Comparison of ENCODE assay signal across 9 mouse cellular contexts in the genomic region with DNA sequence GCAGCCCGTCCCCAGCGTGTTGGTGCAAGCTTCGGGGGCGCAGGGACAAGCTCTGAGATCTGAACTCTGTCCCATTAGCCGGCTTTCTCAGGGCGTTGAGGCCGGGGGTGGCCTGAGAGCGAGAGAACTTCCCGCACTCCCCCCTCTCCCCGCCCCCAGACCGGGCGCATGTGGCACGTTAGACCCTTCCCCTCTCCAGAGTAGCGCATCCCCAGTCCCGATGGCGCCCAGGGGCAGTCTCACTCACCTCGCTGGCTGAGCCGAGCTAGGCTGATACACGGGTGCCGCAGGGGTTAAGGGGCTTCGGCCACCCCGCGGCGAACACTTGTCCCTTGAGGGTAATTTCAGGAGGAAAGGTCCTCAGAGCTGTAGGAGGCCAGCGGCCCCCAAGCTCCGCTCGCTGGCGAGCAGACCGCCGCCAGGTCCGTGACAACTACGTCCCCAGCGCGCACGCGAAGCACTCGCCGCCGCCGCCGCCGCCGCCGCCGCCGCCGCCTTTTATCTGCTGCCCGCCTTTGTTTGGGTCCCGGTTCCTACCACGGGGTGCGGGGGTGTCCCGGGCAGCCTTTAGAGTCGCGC. TPM values are rescaled to one million over a fixed set of nuclear protein-coding genes. Genes with fewer than 3 reads are reported as not detected.
DNase-seq lines count a peak whose midpoint lies in the region; ATAC-seq and TF ChIP-seq lines count a peak whose summit lies in the region.
"Had no signal": no experiment of that assay in that cellular context is flagged by ENCODE, and none has a peak within 500 bp of the region (broad histone marks: within the 10 kb centered on the region; RNA-seq: fewer than 3 reads in every experiment).

A gene (minus strand): TSS at position 490 of the 579 bp plus-strand sequence.

- TF ChIP-seq POLR2A in thymus, adult 2 months (IDR thresholded peaks at IDR 0.05; ENCODE audit: control insufficient read depth, extremely low read depth, insufficient read depth, low read length, poor library complexity), result no peak

- no peaks in the 10 kb centered on the region for H3K36me3 ChIP-seq in E14TG2a.4 (ENCODE audit: insufficient read depth, low read length)
- H3K36me3 ChIP-seq in forebrain, postnatal 0 days (ENCODE audit: insufficient read depth), result no peaks in the 10 kb centered on the region
- H3K36me3 ChIP-seq in limb, embryonic 12.5 days, result no peaks in the 10 kb centered on the region
- H3K36me3 ChIP-seq in stomach, postnatal 0 days (ENCODE audit: control insufficient read depth, insufficient read depth, low read length), result no peaks in the 10 kb centered on the region
- no peaks in the 10 kb centered on the region for H3K36me3 ChIP-seq in thymus, adult 2 months (ENCODE audit: control insufficient read depth, insufficient read depth, low read length)

- peak within 1 kb of the TSS; percentile 86 for H3K4me3 ChIP-seq in E14TG2a.4 (replicated peaks; ENCODE audit: low read length)
- H3K4me3 ChIP-seq in forebrain, postnatal 0 days (ENCODE audit: low read depth, low read length), result peak within 1 kb of the TSS; percentile 83
- H3K4me3 ChIP-seq in limb, embryonic 12.5 days (replicated peaks), result peak within 1 kb of the TSS; percentile 45
- peak within 1 kb of the TSS; percentile 29 for H3K4me3 ChIP-seq in stomach, postnatal 0 days (ENCODE audit: low read depth, low read length)
- no peak within 1 kb of the TSS for H3K4me3 ChIP-seq in thymus, adult 2 months (ENCODE audit: control insufficient read depth, insufficient read depth, low read length)
- H3K4me3 ChIP-seq: erythroblast, embryonic 14.5 days had no signal

- H3K27ac ChIP-seq in forebrain, postnatal 0 days (ENCODE audit: low read depth, low read length), result peak within 1 kb of the TSS; percentile 80
- no peak within 1 kb of the TSS for H3K27ac ChIP-seq in limb, embryonic 12.5 days
- no peak within 1 kb of the TSS for H3K27ac ChIP-seq in stomach, postnatal 0 days (replicated peaks)
- H3K27ac ChIP-seq in thymus, adult 2 months (ENCODE audit: control insufficient read depth, insufficient read depth, low read length), result no peak within 1 kb of the TSS

- peak within 1 kb of the TSS; percentile 83 for H3K9ac ChIP-seq in forebrain, postnatal 0 days
- peak within 1 kb of the TSS; percentile 34; the same call in 1 of the 2 replicates for H3K9ac ChIP-seq in limb, embryonic 12.5 days (replicated peaks)
- no peak within 1 kb of the TSS for H3K9ac ChIP-seq in stomach, postnatal 0 days (ENCODE audit: low read length)

- no peak for TF ChIP-seq CTCF in E14TG2a.4 (conservative IDR thresholded peaks at IDR 0.05; ENCODE audit: low read length)
- no peak for TF ChIP-seq CTCF in forebrain, postnatal 0 days (IDR thresholded peaks at IDR 0.05; ENCODE audit: low read depth)
- no peak for TF ChIP-seq CTCF in stomach, postnatal 0 days (IDR thresholded peaks at IDR 0.05; ENCODE audit: low read depth)
- TF ChIP-seq CTCF in thymus, adult 2 months (IDR thresholded peaks at IDR 0.05; ENCODE audit: borderline replicate concordance, control insufficient read depth, extremely low read depth, insufficient read depth, low read length, poor library complexity), result no peak

- DNase-seq in frontal cortex, postnatal 36 days (ENCODE audit: low spot score in 2 of 2), result no peak
- DNase-seq in forebrain, postnatal 0 days, result no peak
- DNase-seq in stomach, postnatal 0 days (ENCODE audit: low spot score), result no peak
- DNase-seq in thymus, adult 2 months, result no peak
- DNase-seq in kidney, adult 8-10 months, result no peak

- TF ChIP-seq EP300 in stomach, postnatal 0 days (optimal IDR thresholded peaks at IDR 0.05), result no peak

- H3K4me2 ChIP-seq in forebrain, postnatal 0 days (ENCODE audit: low read depth), result peak within 1 kb of the TSS; percentile 94
- peak within 1 kb of the TSS; percentile 72 for H3K4me2 ChIP-seq in limb, embryonic 12.5 days
- peak within 1 kb of the TSS; percentile 54 for H3K4me2 ChIP-seq in stomach, postnatal 0 days (replicated peaks; ENCODE audit: low read depth)

- ATAC-seq in frontal cortex, adult (ENCODE audit: low TSS enrichment), result 0 out of 2 replicates have a peak, but pooled peaks have one; percentile 0
- ATAC-seq in forebrain, postnatal 0 days, result peak; percentile 42
- ATAC-seq in limb, embryonic 12.5 days (ENCODE audit: insufficient number of reproducible peaks, insufficient read depth, low FRiP score, low TSS enrichment, low read depth), result no peak
- peak; percentile 3; the same call in 1 of the 2 replicates for ATAC-seq in stomach, postnatal 0 days (ENCODE audit: low FRiP score, low TSS enrichment)

- H3K9me3 ChIP-seq in E14TG2a.4 (ENCODE audit: low read length), result no peaks in the 10 kb centered on the region
- no peaks in the 10 kb centered on the region for H3K9me3 ChIP-seq in forebrain, postnatal 0 days (ENCODE audit: low read length)
- H3K9me3 ChIP-seq in limb, embryonic 12.5 days, result no peaks in the 10 kb centered on the region
- H3K9me3 ChIP-seq in stomach, postnatal 0 days (ENCODE audit: control insufficient read depth, low read length), result no peaks in the 10 kb centered on the region

- 2% methylated on average over 48 of the region's 54 CpGs for WGBS in forebrain, postnatal 0 days
- WGBS in limb, embryonic 12.5 days, result under 1% methylated on average over 42 of the region's 54 CpGs
- under 1% methylated on average over 31 of the region's 54 CpGs for WGBS in stomach, postnatal 0 days
- WGBS in thymus, adult 2 months, result 5% methylated on average over 53 of the region's 54 CpGs

- peaks cover 16% of the 10 kb centered on the region for H3K4me1 ChIP-seq in E14TG2a.4 (replicated peaks; ENCODE audit: low read depth, low read length)
- H3K4me1 ChIP-seq in forebrain, postnatal 0 days (ENCODE audit: insufficient read depth), result peaks cover 31% of the 10 kb centered on the region
- peaks cover 13% of the 10 kb centered on the region; the same call in 1 of the 2 replicates for H3K4me1 ChIP-seq in limb, embryonic 12.5 days (replicated peaks)
- H3K4me1 ChIP-seq in stomach, postnatal 0 days (replicated peaks; ENCODE audit: control insufficient read depth, insufficient read depth), result no peaks in the 10 kb centered on the region
- H3K4me1 ChIP-seq in thymus, adult 2 months (replicated peaks; ENCODE audit: control insufficient read depth, insufficient read depth, low read length), result no peaks in the 10 kb centered on the region

- H3K27me3 ChIP-seq in E14TG2a.4 (ENCODE audit: insufficient read depth, low read length), result peaks cover 63% of the 10 kb centered on the region
- no peaks in the 10 kb centered on the region for H3K27me3 ChIP-seq in forebrain, postnatal 0 days (ENCODE audit: insufficient read depth, low read length)
- peaks cover 53% of the 10 kb centered on the region for H3K27me3 ChIP-seq in limb, embryonic 12.5 days
- peaks cover 15% of the 10 kb centered on the region for H3K27me3 ChIP-seq in stomach, postnatal 0 days (ENCODE audit: control insufficient read depth, insufficient read depth, low read length)
- H3K27me3 ChIP-seq in thymus, adult 2 months (ENCODE audit: control insufficient read depth, insufficient read depth, low read length), result peaks cover 6% of the 10 kb centered on the region

RNA-seq across cellular contexts. Expression of the gene that starts here (rescaled TPM):
- 13.2 and 17.3 TPM in 2 replicates for total RNA-seq in forebrain, postnatal 0 days (2014; rRNA removed)
- polyA plus RNA-seq in forebrain, postnatal 0 days (2015; fragmentation: Nextera tagmentation; extraction: Ambion mirVana), result 4.1 and 6.1 TPM in 2 replicates
- polyA plus RNA-seq in limb, embryonic 12.5 days (2016; fragmentation: Nextera tagmentation; extraction: Ambion mirVana), result 0.28 and 0.59 TPM in 2 replicates
- 0.04 and 0.06 TPM in 2 replicates for polyA plus RNA-seq in stomach, postnatal 0 days (2015; fragmentation: Nextera tagmentation; extraction: Ambion mirVana)
- 0.04 and 0.26 TPM in 2 replicates for polyA plus RNA-seq in thymus, adult 2 months (2012; rRNA removed)
- polyA plus RNA-seq: erythroblast, embryonic 14.5 days had no signal

Comparison
In these comparisons a context has a peak if more than half of its experiments do, and no peak if none do; other contexts are left out.
1. Peak in ATAC-seq, H3K4me3 ChIP-seq and H3K4me2 ChIP-seq in stomach, postnatal 0 days; RNA of the gene not detected or under 1 TPM.